Mouse (Mus musculus) common myeloid progenitor, adult 5-6 weeks (primary cell): ENCODE measurements around the gene Btbd6. TPM values are rescaled to one million over a fixed set of nuclear protein-coding genes. Genes with fewer than 3 reads are reported as not detected.

Experiments
- ATAC-seq: replicated peaks from 2 replicates; pipeline ENCODE4 v1.8.0; 2016; ENCODE audit warnings: low read depth, mild to moderate bottlenecking, moderate TSS enrichment, inconsistent platforms; ENCODE audit not compliant: poor library complexity, severe bottlenecking
- total RNA-seq: library from RNA; stranded (forward); fragments of 200-1000, 187-1606 nt; gene quantifications from 2 replicates; pipeline ENCODE4 v1.2.3, GENCODE M21; 2017

Btbd6 gene
- 3.2 and 7.4 TPM in 2 replicates for total RNA-seq

DNA sequence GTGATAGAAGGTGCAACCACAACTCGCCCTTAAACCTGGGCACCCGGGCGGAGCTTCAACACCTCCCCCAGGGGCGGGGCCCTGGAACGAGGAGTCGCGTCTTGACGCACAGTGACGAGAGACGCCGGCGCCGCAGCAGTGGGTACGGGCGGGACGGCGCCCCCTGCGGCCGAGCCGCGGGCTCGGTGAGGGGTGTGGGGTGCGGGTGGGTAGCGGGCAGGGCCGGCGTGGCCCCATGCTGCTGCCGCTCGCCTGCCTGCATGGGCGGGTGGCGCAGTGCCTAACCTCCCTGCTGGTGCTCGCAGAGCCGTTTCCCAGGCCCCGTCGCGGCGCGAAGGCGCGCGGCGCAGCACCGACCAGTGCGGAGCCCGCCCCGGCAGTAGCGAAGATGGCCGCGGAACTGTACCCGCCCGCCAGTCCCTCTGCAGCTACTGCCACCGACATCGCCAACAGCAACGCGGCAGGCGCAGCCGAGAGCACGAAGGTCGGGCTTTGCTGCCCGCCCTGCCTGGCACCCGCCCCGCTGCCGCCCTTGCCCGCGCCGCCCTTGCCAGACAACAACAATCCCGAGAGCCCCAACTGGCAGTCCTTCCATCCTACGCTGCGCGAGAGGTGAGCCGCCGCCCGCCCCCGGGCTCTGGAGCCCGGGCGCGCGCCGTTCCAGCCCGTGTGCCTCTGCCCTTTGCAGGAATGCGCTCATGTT lies at the start of gene Btbd6:
Gene Btbd6 (plus strand): TSS at position 112 of the 703 bp plus-strand sequence.
- ATAC-seq, result peak; percentile 88

DNA sequence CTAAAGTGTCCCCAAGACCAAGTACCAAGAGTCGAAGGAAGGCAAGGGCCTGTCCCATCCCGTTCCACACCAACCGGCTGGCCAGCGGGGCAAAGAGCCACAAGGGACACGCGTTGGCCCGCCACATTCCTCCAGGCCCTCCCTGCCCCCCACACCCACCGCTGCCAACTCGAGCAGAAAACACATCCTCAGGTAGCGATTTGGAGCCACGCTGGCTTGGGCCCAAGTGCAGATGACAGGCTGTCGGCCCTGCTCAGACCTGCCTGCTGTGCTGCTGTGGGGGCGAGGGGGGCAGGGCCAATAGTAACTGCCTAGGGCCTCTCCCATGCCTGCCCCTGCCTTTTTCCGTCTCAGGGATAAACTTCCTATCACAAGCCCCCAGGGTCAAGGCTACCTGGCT lies 49.0 kb upstream of the Btbd6 start:
- no peak for ATAC-seq

- 0 out of 2 replicates have a peak, but pooled peaks have one; percentile 20 for ATAC-seq
These were observed 47.7 kb upstream of the Btbd6 start for GRCm38 (mm10) chr12:112928401-112929241.

DNA sequence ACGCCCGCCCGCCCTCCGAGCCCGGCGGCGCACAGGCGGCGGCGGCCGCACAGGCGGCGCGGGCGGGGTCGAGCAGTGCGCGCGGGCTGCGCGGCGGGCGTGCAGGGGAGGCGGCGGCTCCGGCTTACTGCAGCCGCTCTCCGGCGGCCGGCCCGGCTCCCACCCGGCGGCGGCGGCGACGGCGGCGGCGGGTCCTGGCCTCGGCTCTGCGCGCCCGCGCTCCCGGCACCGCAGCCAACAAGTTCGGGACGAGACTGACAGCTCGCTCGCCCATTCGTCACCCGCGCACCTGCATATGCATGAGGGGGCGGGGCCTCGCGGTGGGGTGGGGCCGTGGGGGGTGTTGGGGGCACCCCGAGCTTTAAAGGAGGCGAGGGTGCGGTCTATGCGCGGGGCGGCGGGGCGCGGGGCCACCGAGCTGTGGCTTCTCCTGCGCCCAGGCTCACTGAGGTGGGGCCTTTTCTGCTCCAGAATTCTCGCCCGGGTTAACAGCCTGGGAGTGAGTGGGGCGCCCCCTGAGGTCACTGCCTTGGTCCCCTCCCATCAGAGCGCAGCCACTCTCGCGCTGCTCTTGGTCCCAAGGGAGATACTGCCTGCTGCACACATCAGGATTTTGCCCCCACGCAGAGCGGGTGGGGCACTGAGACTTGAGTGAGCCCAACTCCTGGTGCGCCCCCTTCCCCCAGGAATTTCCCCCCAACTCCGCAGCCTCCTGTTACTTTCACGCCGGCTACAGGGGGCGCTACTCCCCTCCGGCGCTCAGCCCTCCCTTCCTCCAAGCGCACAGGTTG lies 46.5 kb upstream of the Btbd6 start, which contains the start of gene Jag2:
Gene Jag2 (minus strand): TSS at position 215 of the 791 bp plus-strand sequence.
- peak; percentile 64 for ATAC-seq

- no peak for ATAC-seq
These were observed 43.6 kb upstream of the Btbd6 start for GRCm38 (mm10) chr12:112932647-112933046.

- ATAC-seq, result no peak
These were observed 38.4 kb upstream of the Btbd6 start for GRCm38 (mm10) chr12:112937906-112938305.

GRCm38 (mm10) chr12:112938366-112938765 lies 37.9 kb upstream of the Btbd6 start:
- no peak for ATAC-seq

- peak; percentile 48 for ATAC-seq
These were observed 37.3 kb upstream of the Btbd6 start for GRCm38 (mm10) chr12:112938873-112939565.

GRCm38 (mm10) chr12:112940238-112940637 lies 36.0 kb upstream of the Btbd6 start:
- no peak for ATAC-seq

GRCm38 (mm10) chr12:112940710-112941109 lies 35.6 kb upstream of the Btbd6 start:
- ATAC-seq, result no peak

DNA sequence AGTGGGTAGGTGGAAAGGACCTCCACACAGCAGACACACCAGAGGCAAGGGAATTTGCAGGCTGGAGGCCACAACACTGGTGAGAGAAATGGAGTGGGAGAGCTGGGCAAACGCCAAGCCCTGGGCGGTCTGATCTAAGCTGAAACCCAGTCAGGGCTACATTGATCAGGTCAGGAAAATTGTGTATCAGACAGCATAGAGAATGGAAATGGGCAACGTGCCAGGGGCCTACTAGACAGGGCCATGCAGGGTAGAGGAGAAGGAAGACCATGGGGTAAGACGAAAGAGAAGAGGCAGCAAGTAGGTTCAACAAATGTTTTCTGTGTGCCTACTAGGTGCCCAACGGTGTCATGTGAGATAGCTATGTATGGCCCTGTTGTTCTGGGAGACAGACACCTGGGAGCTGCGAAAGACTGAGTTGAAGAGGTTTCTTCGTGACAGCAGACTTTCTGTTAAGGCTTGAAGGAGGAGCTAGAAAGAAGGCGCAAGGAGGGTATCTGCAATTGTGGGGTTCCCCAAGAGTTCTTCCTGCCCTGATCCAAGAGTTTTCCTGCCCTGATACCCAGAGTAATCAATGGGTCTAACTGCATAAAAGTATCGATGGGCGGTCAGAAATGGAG lies 35.0 kb upstream of the Btbd6 start:
- ATAC-seq, result no peak

GRCm38 (mm10) chr12:112941776-112942713 lies 34.2 kb upstream of the Btbd6 start, which contains the start of gene Nudt14:
TSS of gene Nudt14 (minus strand) at chr12:112942124.
- ATAC-seq, result peak; percentile 71

DNA sequence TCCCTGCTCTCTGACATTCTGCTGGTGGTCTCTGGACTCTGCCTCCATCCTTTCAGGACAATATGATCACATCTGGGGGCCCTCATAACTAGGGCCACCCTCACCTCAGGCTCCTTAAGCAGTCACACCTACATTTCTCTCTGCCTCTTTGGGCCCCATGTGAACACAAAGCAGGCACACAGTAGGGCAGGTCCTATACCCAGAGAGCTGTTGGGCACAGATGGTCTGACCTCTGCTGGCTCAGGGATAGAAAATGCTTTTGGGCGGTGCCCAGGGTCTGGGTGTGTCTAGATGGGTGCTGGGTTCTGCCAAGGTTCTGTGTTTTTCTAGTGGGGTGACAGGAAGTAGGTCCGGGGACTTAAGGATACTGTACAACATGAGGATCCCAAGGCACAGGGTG lies 32.6 kb upstream of the Btbd6 start:
- no peak for ATAC-seq

GRCm38 (mm10) chr12:112947307-112947706 lies 29.0 kb upstream of the Btbd6 start:
- ATAC-seq, result no peak

GRCm38 (mm10) chr12:112950040-112950760 lies 26.1 kb upstream of the Btbd6 start:
- peak; percentile 73 for ATAC-seq

- ATAC-seq, result peak; percentile 1; the same call in 1 of the 2 replicates
These were observed 25.5 kb upstream of the Btbd6 start for GRCm38 (mm10) chr12:112950761-112951129.

DNA sequence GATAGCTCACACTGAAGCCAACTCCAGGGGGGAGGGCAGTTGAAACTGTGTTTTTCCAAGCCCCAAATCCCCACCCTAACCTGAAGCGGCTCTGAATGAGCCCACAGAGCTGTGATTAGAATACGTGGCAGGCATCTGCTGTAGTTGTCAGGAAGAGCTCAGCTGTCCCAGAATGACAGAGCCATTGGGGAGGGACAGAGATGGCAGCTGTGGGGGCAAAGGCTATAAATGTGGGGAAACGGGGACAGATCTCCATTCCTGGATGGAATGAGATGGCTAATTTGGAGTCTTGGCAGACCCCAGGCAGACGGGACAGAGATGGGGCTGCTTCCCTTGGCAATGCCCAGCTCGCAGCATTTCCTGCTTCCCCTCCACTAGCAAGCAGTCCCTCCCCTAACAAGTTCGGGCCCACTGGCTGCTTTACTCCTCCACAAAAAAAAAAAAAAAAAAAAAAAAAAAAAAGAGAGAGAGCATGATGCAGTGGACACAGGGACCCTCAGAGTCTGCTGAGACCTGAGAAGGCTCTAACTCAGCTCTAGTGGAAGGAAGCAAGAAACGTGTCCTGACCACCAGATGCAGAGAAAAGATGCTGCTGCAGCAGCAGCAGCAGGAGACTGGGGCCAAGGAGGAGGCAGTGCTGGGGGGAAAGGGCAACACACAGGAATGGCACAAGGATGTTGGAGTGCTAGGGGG lies 25.0 kb upstream of the Btbd6 start:
- ATAC-seq, result no peak
